Mouse (Mus musculus): Measurements from ENCODE around the gene Ttll10.

Ttll10 gene

DNA sequence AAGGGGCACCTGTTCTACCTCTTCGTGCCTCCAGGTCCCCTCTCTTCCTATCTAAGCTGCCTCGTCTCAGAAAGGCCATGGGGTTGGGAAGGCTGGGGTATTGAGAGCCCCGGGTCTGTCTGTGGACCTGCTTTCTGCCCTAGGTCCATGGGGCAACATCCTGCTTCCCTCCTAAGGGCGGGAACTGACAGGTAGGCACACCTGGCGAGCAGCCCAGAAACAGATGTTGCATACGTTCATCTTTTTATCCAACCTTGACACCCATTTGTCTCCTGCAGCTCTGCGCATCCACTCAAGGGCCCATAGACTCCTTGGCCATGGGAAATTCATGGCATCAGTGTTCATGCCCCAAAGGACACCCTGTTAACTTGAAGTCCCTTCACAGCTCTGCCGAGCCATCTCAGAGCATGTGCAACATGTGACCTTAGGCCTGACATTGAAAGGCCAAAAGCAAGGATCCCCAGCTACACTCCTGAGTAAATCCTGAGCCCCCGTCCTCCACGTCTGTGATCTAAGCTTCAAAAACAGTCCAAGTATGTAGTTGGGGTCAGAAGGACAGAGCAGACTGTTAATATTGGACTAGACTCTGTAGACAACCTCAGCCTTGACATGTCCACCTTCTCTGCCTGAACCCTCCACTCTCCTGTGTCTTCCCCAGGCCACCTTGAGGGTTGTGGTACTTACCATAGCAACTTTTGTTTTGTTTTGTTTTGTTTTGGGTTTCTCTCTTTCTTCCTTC lies 6.1 kb upstream of the Ttll10 start:
- no peak for DNase-seq (ENCODE audit: low spot score)

- DNase-seq (ENCODE audit: low spot score) = no peak
These were observed 5.3 kb upstream of the Ttll10 start for GRCm38 (mm10) chr4:156064510-156064897.

DNA sequence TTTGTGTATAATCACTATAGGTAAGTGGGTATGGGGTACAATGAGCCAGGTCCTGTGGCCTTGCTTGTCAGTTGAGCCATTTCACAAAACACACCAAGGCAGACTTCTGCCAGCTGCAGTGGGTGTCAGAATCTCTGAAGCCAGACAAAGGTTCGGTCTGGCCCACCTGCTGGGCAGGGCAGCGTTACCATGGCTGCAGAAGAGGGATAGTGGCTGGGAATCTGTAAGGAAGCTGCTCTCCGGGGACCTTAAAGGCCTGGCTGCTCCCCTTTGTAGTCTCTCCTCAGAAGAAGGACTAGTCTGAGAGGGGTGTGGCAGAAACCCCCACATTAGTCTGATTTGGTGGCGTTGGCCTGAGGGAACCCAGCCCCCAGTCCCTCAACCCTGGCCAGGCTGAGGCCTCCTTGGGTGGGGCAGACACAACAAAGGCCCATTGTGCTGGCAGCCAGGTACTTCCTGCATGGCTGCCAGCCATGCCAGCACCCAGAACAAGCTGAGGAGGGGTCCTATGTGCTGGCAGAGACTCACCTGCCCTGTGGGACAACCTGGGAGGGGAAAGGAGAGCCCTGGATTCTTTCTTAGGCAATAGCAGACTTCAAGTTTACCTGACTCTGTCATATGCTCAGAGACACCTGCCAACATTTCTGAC lies 4.8 kb upstream of the Ttll10 start:
- no peak for DNase-seq (ENCODE audit: low spot score)

- DNase-seq (ENCODE audit: low spot score) = peak; percentile 53
These were observed 499 bp upstream of the Ttll10 start for GRCm38 (mm10) chr4:156059713-156060112.

- DNase-seq (ENCODE audit: low spot score) = no peak
These were observed 388 bp downstream of the Ttll10 start for GRCm38 (mm10) chr4:156058826-156059225.

- DNase-seq (ENCODE audit: low spot score) = no peak
These were observed 1.5 kb downstream of the Ttll10 start for GRCm38 (mm10) chr4:156057702-156058101.

DNA sequence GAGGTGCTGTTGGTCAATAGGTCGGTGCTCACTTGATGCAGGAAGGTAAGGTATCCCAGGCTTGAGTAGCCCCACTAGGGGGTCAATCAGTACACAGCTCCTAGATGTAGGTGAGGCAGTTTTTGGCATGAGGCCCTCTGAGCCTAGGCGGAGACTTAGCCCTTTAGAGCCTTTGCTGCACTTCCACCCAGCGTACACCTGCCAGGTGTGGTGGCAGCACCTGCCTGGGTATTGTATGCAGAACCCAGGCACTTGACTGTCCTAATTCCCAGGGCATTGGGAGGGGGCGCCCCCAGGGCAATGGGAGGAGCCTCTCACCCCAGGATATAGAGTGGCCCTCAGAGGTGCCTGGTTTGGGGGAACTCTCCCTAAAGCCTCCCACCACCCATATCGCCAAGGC lies 4.0 kb downstream of the Ttll10 start:
- no peak for DNase-seq (ENCODE audit: low spot score)

GRCm38 (mm10) chr4:156054606-156055005 lies 4.6 kb downstream of the Ttll10 start:
- no peak for DNase-seq (ENCODE audit: low spot score)

- DNase-seq (ENCODE audit: low spot score) = no peak
These were observed 5.1 kb downstream of the Ttll10 start for GRCm38 (mm10) chr4:156054130-156054529.

DNA sequence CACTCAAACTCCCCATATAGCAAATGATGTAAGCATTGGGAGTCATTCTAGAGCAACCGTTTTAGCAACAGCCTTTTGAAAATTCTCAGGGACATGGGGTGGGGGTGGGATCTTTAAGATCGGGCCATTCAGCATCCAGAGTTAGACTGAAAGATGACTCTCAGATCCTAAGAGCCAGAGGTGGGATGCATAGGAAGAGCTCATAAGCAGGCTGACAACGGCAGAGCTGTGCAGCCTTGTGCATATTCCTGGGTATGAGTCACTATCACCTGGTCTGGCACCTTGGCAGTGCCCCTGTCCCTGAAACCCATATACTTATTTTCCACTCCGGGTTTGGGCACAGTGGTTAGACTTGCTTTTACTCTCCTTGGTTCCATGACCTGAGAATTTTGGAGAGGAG lies 6.1 kb downstream of the Ttll10 start:
- DNase-seq (ENCODE audit: low spot score) = no peak

DNA sequence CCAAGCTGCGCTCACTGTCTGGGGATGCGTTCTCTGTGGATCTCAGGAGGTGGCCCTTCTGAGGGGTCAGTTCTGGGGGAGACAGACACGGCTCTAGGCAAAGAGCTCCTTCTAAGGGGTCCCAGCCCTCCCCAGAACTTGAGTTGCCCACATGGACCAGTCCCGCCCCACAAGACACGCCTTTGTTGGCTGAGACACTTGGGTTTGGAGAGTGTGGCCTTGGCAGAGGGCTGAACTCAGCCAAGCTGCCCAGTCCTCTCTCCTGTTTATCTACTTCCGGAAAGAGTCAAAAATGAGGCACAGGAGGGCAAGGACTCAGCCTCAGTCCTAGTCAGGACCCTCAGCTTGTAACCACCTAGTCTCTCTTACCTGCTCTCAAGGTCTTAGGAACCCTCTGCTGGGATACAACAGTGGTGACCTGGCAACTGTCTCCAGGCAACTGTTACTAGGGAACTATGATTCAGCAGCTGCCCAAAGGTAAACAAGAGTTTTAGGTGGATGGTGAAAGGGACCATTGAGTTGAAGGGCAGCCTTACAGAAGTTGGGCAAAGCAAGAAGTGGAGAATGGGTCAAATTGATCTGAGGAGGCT lies 8.7 kb downstream of the Ttll10 start:
- peak; percentile 45 for DNase-seq (ENCODE audit: low spot score)

- DNase-seq (ENCODE audit: low spot score) = no peak
These were observed 9.4 kb downstream of the Ttll10 start for GRCm38 (mm10) chr4:156049779-156050178.

DNA sequence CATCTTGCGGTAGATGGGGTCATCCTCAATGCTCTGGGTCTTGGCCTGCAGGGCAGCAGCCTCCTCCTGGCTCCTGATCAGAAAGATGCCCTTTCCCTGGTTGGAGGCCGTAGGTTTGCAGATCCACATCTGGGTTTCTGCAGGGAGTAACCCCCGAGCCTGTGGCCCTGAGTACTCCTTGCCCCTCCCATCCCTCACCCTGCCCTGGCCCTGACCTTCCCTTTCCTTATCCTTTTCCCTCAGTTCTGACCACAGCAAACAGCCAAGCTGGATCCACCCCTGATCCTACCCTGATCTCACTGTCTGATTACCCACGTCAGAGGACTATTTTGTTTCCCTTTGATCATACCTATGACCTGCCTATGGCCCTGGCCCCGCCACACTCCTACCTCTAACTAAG lies 14.5 kb downstream of the Ttll10 start:
- DNase-seq (ENCODE audit: low spot score) = no peak

DNA sequence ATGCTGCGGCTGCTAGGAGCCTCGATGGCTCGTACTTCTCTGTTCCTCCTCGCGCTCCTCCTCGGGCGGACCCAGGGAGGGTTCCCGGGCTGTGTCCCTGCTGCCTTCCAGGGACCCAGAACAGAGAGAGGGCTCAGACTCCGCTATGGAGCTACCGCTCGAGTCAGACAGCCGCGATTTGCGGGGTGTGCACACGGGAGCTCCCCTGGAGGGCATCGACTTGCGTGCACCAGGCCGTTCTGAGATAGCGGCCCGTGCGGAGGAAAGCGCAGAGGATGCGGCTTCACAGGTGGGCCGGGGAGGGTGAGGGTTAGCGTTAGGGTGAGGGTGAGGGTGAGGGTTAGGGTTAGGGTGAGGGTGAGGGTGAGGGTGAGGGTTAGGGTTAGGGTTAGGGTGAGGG lies 24.3 kb downstream of the Ttll10 start:
- DNase-seq (ENCODE audit: low spot score) = no peak

DNA sequence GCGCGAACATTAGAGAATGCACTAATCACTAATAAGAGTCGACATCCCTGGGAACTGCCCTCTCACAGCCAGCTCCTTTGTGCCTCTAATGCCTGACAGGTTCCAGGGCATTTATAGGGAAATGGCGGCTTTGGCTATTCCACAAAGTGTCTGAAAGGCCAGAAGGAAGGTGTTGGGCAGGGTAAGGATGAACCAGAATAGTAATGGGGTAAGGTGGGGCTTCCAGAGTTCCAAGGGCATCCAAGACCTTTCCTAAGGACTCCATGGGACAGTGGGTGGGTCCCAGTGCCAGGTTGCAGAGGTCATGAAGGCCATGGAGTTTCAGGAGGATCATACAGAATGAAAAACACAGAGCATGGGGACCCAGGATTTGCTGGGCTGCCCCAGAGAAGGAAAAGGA lies 24.9 kb downstream of the Ttll10 start:
- no peak for DNase-seq (ENCODE audit: low spot score)

GRCm38 (mm10) chr4:156033476-156034119 lies 25.6 kb downstream of the Ttll10 start:
- no peak for DNase-seq (ENCODE audit: low spot score)

- DNase-seq (ENCODE audit: low spot score) = no peak
These were observed 26.4 kb downstream of the Ttll10 start for GRCm38 (mm10) chr4:156032856-156033255.

GRCm38 (mm10) chr4:156031593-156032391 lies 27.4 kb downstream of the Ttll10 start:
- DNase-seq (ENCODE audit: low spot score) = peak; percentile 78

DNA sequence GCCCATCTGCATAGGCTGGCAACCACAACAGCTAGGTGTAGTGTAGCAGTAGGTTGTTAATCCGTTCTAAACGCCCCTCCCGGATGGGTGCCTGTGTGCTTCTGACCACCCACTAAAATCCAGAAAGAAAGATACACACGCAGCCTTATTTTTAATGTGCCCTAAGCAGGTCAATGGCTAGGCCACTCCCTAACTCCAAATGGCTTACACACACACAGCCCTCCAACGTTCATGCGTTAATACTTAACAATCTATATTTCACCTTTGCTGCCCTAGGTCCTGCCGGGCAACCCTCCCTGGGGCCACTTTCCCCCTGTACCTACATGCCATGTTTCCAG lies 28.0 kb downstream of the Ttll10 start:
- DNase-seq (ENCODE audit: low spot score) = no peak

DNA sequence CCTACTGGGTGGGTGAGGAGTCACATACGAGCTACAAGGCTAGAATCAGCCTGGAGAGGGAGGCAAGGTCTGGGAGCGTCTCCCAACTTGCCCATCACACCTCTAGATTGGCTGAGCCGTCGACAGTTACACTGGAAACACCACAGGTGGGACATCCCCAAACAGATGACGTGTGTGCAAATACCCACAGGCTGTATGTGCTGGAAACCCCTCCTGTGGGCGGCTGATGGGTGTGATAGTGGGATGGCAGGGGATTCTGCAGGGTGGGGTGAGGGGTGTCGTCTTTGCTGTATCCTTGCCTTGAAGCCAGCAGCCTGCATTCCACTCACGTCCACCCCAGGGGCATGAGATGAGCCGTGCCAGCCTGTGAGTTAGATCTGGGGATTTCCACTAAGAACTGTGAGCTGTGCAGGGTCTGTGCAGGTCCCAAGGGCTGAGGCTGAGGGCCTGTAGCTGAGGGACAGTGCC lies 28.5 kb downstream of the Ttll10 start:
- DNase-seq (ENCODE audit: low spot score) = no peak

DNA sequence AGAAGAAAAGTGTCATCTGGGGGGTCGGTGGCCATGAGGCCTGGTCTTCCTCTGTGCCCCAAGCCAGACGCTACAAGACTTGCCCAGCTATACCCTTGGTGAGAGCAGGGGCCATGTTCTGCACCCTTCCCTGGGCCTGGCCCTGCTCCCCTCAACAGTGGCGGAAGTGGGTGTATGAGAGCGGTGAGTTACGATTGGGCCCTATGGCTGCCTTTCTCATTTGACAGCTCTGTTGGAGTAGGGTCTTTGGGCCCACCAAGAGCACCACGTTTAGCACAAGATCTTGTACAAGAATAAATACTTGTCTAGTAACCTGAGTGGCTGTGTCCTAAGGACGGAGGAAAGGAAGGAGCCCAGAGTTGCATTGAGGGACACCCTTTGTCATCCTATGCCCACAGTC lies 30.6 kb downstream of the Ttll10 start:
- DNase-seq (ENCODE audit: low spot score) = no peak

- DNase-seq (ENCODE audit: low spot score) = no peak
These were observed 33.2 kb downstream of the Ttll10 start, which contains the start of gene Tnfrsf18 for GRCm38 (mm10) chr4:156026013-156026412. TSS of gene Tnfrsf18 (plus strand) at chr4:156026164.
